Mouse (Mus musculus) testis, adult 2 months (tissue): ENCODE data around the gene Eps8. TPM values are rescaled to one million over a fixed set of nuclear protein-coding genes. Genes with fewer than 3 reads are reported as not detected.

Experiments used
- H3K27ac ChIP-seq: fragments of 200-500 bp; 2 replicates; pipeline ENCODE4 v1.5.1; 2012; ENCODE audit warnings: low read depth, low read length; ENCODE audit not compliant: control insufficient read depth, insufficient read depth
- H3K27me3 ChIP-seq: fragments of 200-500 bp; 2 replicates; pipeline ENCODE4 v1.6.1; 2012; ENCODE audit warnings: mild to moderate bottlenecking, low read length, moderate library complexity; ENCODE audit not compliant: control insufficient read depth, insufficient read depth
- H3K36me3 ChIP-seq: fragments of 200-500 bp; 2 replicates; pipeline ENCODE4 v1.6.1; 2012; ENCODE audit warnings: mild to moderate bottlenecking, low read length; ENCODE audit not compliant: control insufficient read depth, insufficient read depth
- H3K4me1 ChIP-seq: fragments of 200-500 bp; 2 replicates; pipeline ENCODE4 v1.6.1; 2012; ENCODE audit warnings: low read length; ENCODE audit not compliant: control insufficient read depth, insufficient read depth
- H3K4me3 ChIP-seq: fragments of 200-500 bp; 2 replicates; pipeline ENCODE4 v1.5.1; 2012; ENCODE audit warnings: low read depth, mild to moderate bottlenecking, low read length, moderate library complexity, mixed read lengths; ENCODE audit not compliant: control insufficient read depth
- CTCF ChIP-seq: fragments of 200-500 bp; IDR thresholded peaks from 2 replicates; pipeline ENCODE4 v1.5.1; 2012; ENCODE audit warnings: low read depth, mild to moderate bottlenecking, inconsistent platforms, low read length, moderate library complexity; ENCODE audit not compliant: control insufficient read depth, insufficient read depth, insufficient replicate concordance
- POLR2A ChIP-seq: fragments of 200-500 bp; IDR thresholded peaks from 2 replicates; pipeline ENCODE4 v1.6.1; 2012; ENCODE audit warnings: low read depth, mild to moderate bottlenecking, inconsistent platforms, low read length, moderate library complexity; ENCODE audit not compliant: control insufficient read depth
- polyA plus RNA-seq: library from polyadenylated mRNA; depleted of rRNA; stranded (reverse); fragments of >200 nt; gene quantifications from 2 replicates; pipeline ENCODE4 v1.2.3, GENCODE M21; 2012

The Eps8 gene
- polyA plus RNA-seq, 1 experiment, result 5.4 TPM

GRCm38 (mm10) chr6:137508936-137509335, 145.7 kb downstream of the Eps8 start:
- H3K27me3 ChIP-seq, result no peaks in the 10 kb centered on the region
- no peak overlapping the region for H3K4me3 ChIP-seq
- no peak overlapping the region for H3K27ac ChIP-seq
- TF ChIP-seq CTCF (no peak), POLR2A (no peak)
- no peaks in the 10 kb centered on the region for H3K36me3 ChIP-seq
- peaks cover 3% of the 10 kb centered on the region for H3K4me1 ChIP-seq

GRCm38 (mm10) chr6:137506563-137506962, 148.1 kb downstream of the Eps8 start:
- H3K4me3 ChIP-seq, result no peak overlapping the region
- TF ChIP-seq POLR2A, result no peak
- no peak for TF ChIP-seq CTCF
- H3K27ac ChIP-seq, result no peak overlapping the region
- no peaks in the 10 kb centered on the region for H3K36me3 ChIP-seq
- H3K4me1 ChIP-seq, result peaks cover 3% of the 10 kb centered on the region
- H3K27me3 ChIP-seq, result no peaks in the 10 kb centered on the region

GRCm38 (mm10) chr6:137505555-137506227, 149.0 kb downstream of the Eps8 start:
- Histone ChIP-seq H3K27me3 (no peaks in the 10 kb centered on the region), H3K36me3 (no peaks in the 10 kb centered on the region), H3K27ac (peak overlapping the region; percentile 70), H3K4me1 (peaks cover 3% of the 10 kb centered on the region), H3K4me3 (peak overlapping the region; percentile 20; the same call in 1 of the 2 replicates)
- TF ChIP-seq POLR2A (no peak), CTCF (no peak)

GRCm38 (mm10) chr6:137504052-137504451, 150.6 kb downstream of the Eps8 start:
- TF ChIP-seq POLR2A (no peak), CTCF (no peak)
- H3K27ac ChIP-seq, result 0 out of 2 replicates have a peak overlapping the region, but pooled peaks have one; percentile 19
- peaks cover 3% of the 10 kb centered on the region for H3K4me1 ChIP-seq
- no peaks in the 10 kb centered on the region for H3K36me3 ChIP-seq
- no peak overlapping the region for H3K4me3 ChIP-seq
- H3K27me3 ChIP-seq, result no peaks in the 10 kb centered on the region

GRCm38 (mm10) chr6:137503462-137503861, 151.2 kb downstream of the Eps8 start:
- TF ChIP-seq CTCF (no peak), POLR2A (no peak)
- Histone ChIP-seq H3K36me3 (no peaks in the 10 kb centered on the region), H3K4me3 (no peak overlapping the region), H3K27ac (no peak overlapping the region), H3K27me3 (no peaks in the 10 kb centered on the region), H3K4me1 (peaks cover 3% of the 10 kb centered on the region)

- no peak overlapping the region for H3K27ac ChIP-seq
- H3K36me3 ChIP-seq, result no peaks in the 10 kb centered on the region
- peaks cover 3% of the 10 kb centered on the region for H3K4me1 ChIP-seq
- no peaks in the 10 kb centered on the region for H3K27me3 ChIP-seq
- H3K4me3 ChIP-seq, result no peak overlapping the region
- TF ChIP-seq CTCF, result no peak
- no peak for TF ChIP-seq POLR2A
These were observed 151.7 kb downstream of the Eps8 start for GRCm38 (mm10) chr6:137503009-137503408.

- TF ChIP-seq CTCF, result no peak
- TF ChIP-seq POLR2A, result no peak
- Histone ChIP-seq H3K27me3 (no peaks in the 10 kb centered on the region), H3K4me1 (no peaks in the 10 kb centered on the region), H3K36me3 (no peaks in the 10 kb centered on the region), H3K27ac (no peak overlapping the region), H3K4me3 (no peak overlapping the region)
These were observed 155.9 kb downstream of the Eps8 start for GRCm38 (mm10) chr6:137498781-137499180.
